Mouse (Mus musculus): Measurements from ENCODE around the gene Rac2. TPM values are rescaled to one million over a fixed set of nuclear protein-coding genes. Genes with fewer than 3 reads are reported as not detected.

Rac2 gene
- polyA plus RNA-seq, 1 experiment = 136 TPM

DNA sequence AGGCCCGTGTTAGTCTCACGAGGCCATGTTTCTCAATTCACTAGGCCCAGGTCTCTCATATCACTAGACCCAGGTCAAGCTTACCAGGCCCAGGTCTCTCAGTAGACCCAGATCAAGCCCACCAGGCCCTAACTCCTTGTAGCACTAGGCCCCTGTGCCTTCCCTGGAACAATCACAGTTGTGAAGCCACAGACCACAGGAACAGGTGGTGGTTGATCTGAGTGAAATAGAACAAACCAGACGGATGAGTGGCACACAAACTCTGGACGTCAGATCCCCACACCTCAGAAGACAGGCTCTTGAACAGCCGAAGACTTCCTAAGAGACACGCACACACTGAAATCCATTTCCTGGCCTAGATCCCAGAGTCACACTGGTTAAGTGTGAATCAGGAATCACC is 61.8 kb downstream of the Rac2 start:
- Histone ChIP-seq H3K27ac (ENCODE audit: insufficient read depth, low read depth, low read length) (peak overlapping the region; percentile 12), H3K27me3 (ENCODE audit: control insufficient read depth, insufficient read depth, low read length) (no peaks in the 10 kb centered on the region), H3K4me1 (ENCODE audit: control insufficient read depth, insufficient read depth, insufficient read length, low read length) (peaks cover 7% of the 10 kb centered on the region; the same call in 1 of the 2 replicates), H3K36me3 (ENCODE audit: control insufficient read depth, insufficient read depth, low read length) (no peaks in the 10 kb centered on the region), H3K4me3 (ENCODE audit: low read depth, low read length) (no peak overlapping the region)
- WGBS = 82% methylated on average over 6 of the region's 6 CpGs
- TF ChIP-seq POLR2A (IDR thresholded peaks at IDR 0.05; ENCODE audit: low read depth, low read length) = no peak
- TF ChIP-seq CTCF (IDR thresholded peaks at IDR 0.05; ENCODE audit: extremely low read depth, insufficient read length, insufficient replicate concordance, low read depth, low read length) = no peak

DNA sequence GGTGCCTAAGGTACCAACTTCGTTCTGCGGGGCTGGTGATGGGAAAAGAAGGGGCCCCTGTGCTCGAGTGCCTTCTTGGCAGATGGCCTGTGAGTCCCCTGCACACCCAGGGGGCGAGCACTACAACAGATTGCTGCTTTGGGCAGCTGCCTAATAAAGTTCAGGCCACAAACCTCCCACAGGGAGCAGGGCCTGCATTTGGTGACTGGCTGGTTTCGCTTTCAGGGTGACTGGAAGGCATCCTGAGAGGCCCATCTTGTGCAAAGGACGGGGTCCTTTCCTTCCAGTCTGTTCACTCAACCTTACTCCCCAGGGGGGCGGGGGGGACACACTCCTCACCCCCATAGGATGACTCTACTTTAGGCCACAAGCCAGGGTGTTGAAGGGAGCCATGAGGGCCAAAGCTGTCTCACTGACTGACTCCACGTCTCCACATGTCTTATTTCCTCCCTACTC is 62.4 kb downstream of the Rac2 start:
- WGBS = 60% methylated on average over 8 of the region's 8 CpGs
- Histone ChIP-seq H3K4me3 (ENCODE audit: low read depth, low read length) (no peak overlapping the region), H3K36me3 (ENCODE audit: control insufficient read depth, insufficient read depth, low read length) (no peaks in the 10 kb centered on the region), H3K27me3 (ENCODE audit: control insufficient read depth, insufficient read depth, low read length) (no peaks in the 10 kb centered on the region), H3K4me1 (ENCODE audit: control insufficient read depth, insufficient read depth, insufficient read length, low read length) (peaks cover 7% of the 10 kb centered on the region; the same call in 1 of the 2 replicates), H3K27ac (ENCODE audit: insufficient read depth, low read depth, low read length) (peak overlapping the region; percentile 10; the same call in 1 of the 2 replicates)
- TF ChIP-seq CTCF (IDR thresholded peaks at IDR 0.05; ENCODE audit: extremely low read depth, insufficient read length, insufficient replicate concordance, low read depth, low read length) = no peak
- TF ChIP-seq POLR2A (IDR thresholded peaks at IDR 0.05; ENCODE audit: low read depth, low read length) = no peak

DNA sequence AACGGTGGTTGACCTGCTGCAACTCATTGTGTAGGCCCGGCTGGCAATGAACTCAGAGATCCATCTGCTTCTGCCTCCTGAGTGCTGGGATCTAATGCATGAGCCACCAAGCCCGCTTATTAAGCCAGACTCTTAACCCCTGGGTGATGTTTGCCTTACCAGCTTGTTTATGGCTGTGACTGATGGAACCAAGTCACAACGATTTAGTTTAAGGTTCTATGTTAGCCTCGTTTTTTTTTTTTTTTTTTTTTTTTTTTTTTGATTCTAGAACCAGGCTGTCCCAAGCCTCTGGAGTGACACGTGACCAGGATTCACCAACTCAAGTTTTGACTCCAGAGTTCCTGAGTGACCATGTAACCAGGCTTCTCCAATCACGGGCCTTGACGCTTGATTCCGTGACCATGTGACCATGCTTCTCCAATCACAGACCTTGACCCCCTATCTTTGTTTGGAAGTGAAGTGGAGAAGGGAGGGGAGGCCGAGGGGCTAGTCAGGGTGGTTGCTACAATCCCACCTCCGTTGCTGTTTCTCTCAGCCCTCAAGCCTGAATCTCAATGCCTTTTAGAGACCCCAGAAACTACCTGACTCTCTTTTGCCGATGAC is 63.2 kb downstream of the Rac2 start:
- Histone ChIP-seq H3K27ac (ENCODE audit: insufficient read depth, low read depth, low read length) (no peak overlapping the region), H3K4me1 (ENCODE audit: control insufficient read depth, insufficient read depth, insufficient read length, low read length) (peaks cover 7% of the 10 kb centered on the region; the same call in 1 of the 2 replicates), H3K27me3 (ENCODE audit: control insufficient read depth, insufficient read depth, low read length) (no peaks in the 10 kb centered on the region), H3K4me3 (ENCODE audit: low read depth, low read length) (no peak overlapping the region), H3K36me3 (ENCODE audit: control insufficient read depth, insufficient read depth, low read length) (no peaks in the 10 kb centered on the region)
- WGBS = 63% methylated on average over 12 of the region's 12 CpGs
- TF ChIP-seq CTCF (IDR thresholded peaks at IDR 0.05; ENCODE audit: extremely low read depth, insufficient read length, insufficient replicate concordance, low read depth, low read length) (no peak), POLR2A (IDR thresholded peaks at IDR 0.05; ENCODE audit: low read depth, low read length) (no peak)

Other genes starting within 250 kb of the Rac2 start
- 8.9 and 9.1 TPM in 2 replicates for gene Csf2rb, start 247.0 kb downstream of the Rac2 start, polyA plus RNA-seq (2012; rRNA removed)
- gene Tex33, start 176.9 kb downstream of the Rac2 start, polyA plus RNA-seq (2012; rRNA removed) = not detected in 2 replicates
- gene Tst, start 166.9 kb downstream of the Rac2 start, polyA plus RNA-seq (2012; rRNA removed) = 17.7 and 30.3 TPM in 2 replicates
- 115 and 177 TPM in 2 replicates for gene Mpst, start 166.4 kb downstream of the Rac2 start, polyA plus RNA-seq (2012; rRNA removed)
- 46.8 and 52.9 TPM in 2 replicates for gene Kctd17, start 144.2 kb downstream of the Rac2 start, polyA plus RNA-seq (2012; rRNA removed)
- 0.11 and 0.14 TPM in 2 replicates for gene Tmprss6, start 104.1 kb downstream of the Rac2 start, polyA plus RNA-seq (2012; rRNA removed)
- 7.2 and 11.8 TPM in 2 replicates for gene Il2rb, start 77.5 kb downstream of the Rac2 start, polyA plus RNA-seq (2012; rRNA removed)
- 7.9 and 8.1 TPM in 2 replicates for gene C1qtnf6, start 41.4 kb downstream of the Rac2 start, polyA plus RNA-seq (2012; rRNA removed)
- gene Sstr3, start 28.1 kb downstream of the Rac2 start, polyA plus RNA-seq (2012; rRNA removed) = 0.44 and 1.4 TPM in 2 replicates
- gene Cyth4, start 24.3 kb upstream of the Rac2 start, polyA plus RNA-seq (2012; rRNA removed) = 11.2 and 12.7 TPM in 2 replicates
- gene Elfn2, start 146.0 kb upstream of the Rac2 start, polyA plus RNA-seq (2012; rRNA removed) = 0.14 and 0.35 TPM in 2 replicates
- gene Mfng, start 200.7 kb upstream of the Rac2 start, polyA plus RNA-seq (2012; rRNA removed) = 4.7 and 7.9 TPM in 2 replicates
- 15.8 and 28.3 TPM in 2 replicates for gene Card10, start 230.3 kb upstream of the Rac2 start, polyA plus RNA-seq (2012; rRNA removed)